Mouse (Mus musculus) midbrain, postnatal 0 days (tissue): ENCODE results near the gene Chst8. TPM values are rescaled to one million over a fixed set of nuclear protein-coding genes. Genes with fewer than 3 reads are reported as not detected.

Experiments used
- ATAC-seq: fragments of 200-750 bp; cut with Nextera tagmentation; 2 replicates; pipeline ENCODE4 v1.8.0; 2017; ENCODE audit warnings: moderate number of reproducible peaks, mild to moderate bottlenecking, moderate TSS enrichment, moderate library complexity; ENCODE audit not compliant: low FRiP score
- DNase-seq: peaks from one replicate; pipeline ENCODE4 v3.0.0-alpha.2; 2015; ENCODE audit warnings: low spot score
- H3K27ac ChIP-seq: fragments of 300-500 bp; sonication (generic); 2 replicates; pipeline ENCODE4 v1.5.1; 2014; ENCODE audit warnings: low read depth, mild to moderate bottlenecking, low read length, mixed read lengths
- H3K27me3 ChIP-seq: fragments of 300-500 bp; sonication (generic); 2 replicates; pipeline ENCODE4 v1.6.1; 2014; ENCODE audit warnings: low read length, control low read depth, mixed read lengths; ENCODE audit not compliant: insufficient read depth
- H3K36me3 ChIP-seq: fragments of 300-500 bp; sonication (generic); 2 replicates; pipeline ENCODE4 v1.6.1; 2014; ENCODE audit warnings: low read length, control low read depth, mixed read lengths; ENCODE audit not compliant: insufficient read depth
- H3K4me1 ChIP-seq: fragments of 300-500 bp; sonication (generic); 2 replicates; pipeline ENCODE4 v1.6.1; 2014; ENCODE audit warnings: mild to moderate bottlenecking, control low read depth, antibody characterized with exemption, low read length, mixed read lengths; ENCODE audit not compliant: insufficient read depth
- H3K4me2 ChIP-seq: fragments of 300-500 bp; sonication (generic); 2 replicates; pipeline ENCODE4 v1.6.1; 2014; ENCODE audit warnings: low read depth, mild to moderate bottlenecking, low read length, mixed read lengths; ENCODE audit not compliant: poor library complexity, severe bottlenecking
- H3K4me3 ChIP-seq: fragments of 300-500 bp; sonication (generic); 2 replicates; pipeline ENCODE4 v1.5.1; 2014; ENCODE audit warnings: low read depth, mild to moderate bottlenecking, low read length, moderate library complexity
- H3K9ac ChIP-seq: fragments of 300-500 bp; sonication (generic); replicated peaks from 2 replicates; pipeline ENCODE4 v1.6.1; 2014; ENCODE audit warnings: mild to moderate bottlenecking, low read length, moderate library complexity, mixed read lengths; ENCODE audit not compliant: poor library complexity, severe bottlenecking
- H3K9me3 ChIP-seq: fragments of 300-500 bp; sonication (generic); 2 replicates; pipeline ENCODE4 v1.6.1; 2016; ENCODE audit warnings: low read length, control low read depth
- CTCF ChIP-seq: IDR thresholded peaks from 2 replicates; pipeline ENCODE4 v1.5.1; 2016; ENCODE audit warnings: antibody characterized with exemption, mild to moderate bottlenecking
- WGBS: fragments of 180-500 bp; shearing (Covaris S2); extraction: QIAGEN DNeasy Blood & Tissue Kit; methylation state at CpG from one replicate; pipeline ENCODE4 v1.1.7; 2014; 5-methylcytosine and 5-hydroxymethylcytosine counted together
- polyA plus RNA-seq: library from polyadenylated mRNA; unstranded; fragments of >200 nt; fragmentation: Nextera tagmentation; extraction: Ambion mirVana; gene quantifications from 2 replicates; pipeline ENCODE4 v1.2.1, GENCODE M21; 2015
- total RNA-seq: library from RNA; depleted of rRNA; stranded (reverse); fragments of >200 nt; gene quantifications from 2 replicates; pipeline ENCODE4 v1.2.3, GENCODE M21; 2014

Gene Chst8
- total and polyA plus RNA-seq, 2 experiments from 2014 or later: 16.2 to 20.1 TPM

- peak overlapping the region; percentile 36; the same call in 1 of the 2 replicates for H3K9ac ChIP-seq
Observed at GRCm38 (mm10) chr7:34675120-34675790, 137.3 kb downstream of the Chst8 start.

GRCm38 (mm10) chr7:34672916-34673315, 139.6 kb downstream of the Chst8 start:
- Histone ChIP-seq H3K4me1 (no peaks in the 10 kb centered on the region), H3K27ac (no peak overlapping the region), H3K27me3 (peaks cover 19% of the 10 kb centered on the region), H3K4me2 (no peak overlapping the region), H3K4me3 (no peak overlapping the region), H3K36me3 (no peaks in the 10 kb centered on the region), H3K9me3 (no peaks in the 10 kb centered on the region), H3K9ac (no peak overlapping the region)
- 78% methylated on average over 4 of the region's 4 CpGs for WGBS
- DNase-seq: no peak
- no peak for ATAC-seq
- no peak for TF ChIP-seq CTCF

More at GRCm38 (mm10) chr7:34675120-34675790, 137.3 kb downstream of the Chst8 start:
- H3K9me3 ChIP-seq: no peaks in the 10 kb centered on the region
- no peak for TF ChIP-seq CTCF
- no peaks in the 10 kb centered on the region for H3K36me3 ChIP-seq
- H3K4me2 ChIP-seq: peak overlapping the region; percentile 73
- H3K4me3 ChIP-seq: peak overlapping the region; percentile 41
- no peak overlapping the region for H3K27ac ChIP-seq
- no peaks in the 10 kb centered on the region for H3K4me1 ChIP-seq
- 16% methylated on average over 42 of the region's 42 CpGs for WGBS
- DNase-seq (no peak), ATAC-seq (no peak)
- peaks cover 19% of the 10 kb centered on the region for H3K27me3 ChIP-seq

- no peaks in the 10 kb centered on the region for H3K36me3 ChIP-seq
- no peaks in the 10 kb centered on the region for H3K9me3 ChIP-seq
- no peak overlapping the region for H3K4me3 ChIP-seq
- H3K27ac ChIP-seq: no peak overlapping the region
- DNase-seq (peak; percentile 91), ATAC-seq (peak; percentile 57)
- no peaks in the 10 kb centered on the region for H3K4me1 ChIP-seq
- no peak overlapping the region for H3K9ac ChIP-seq
- no peak overlapping the region for H3K4me2 ChIP-seq
- peak; percentile 100 for TF ChIP-seq CTCF
- WGBS: 1% methylated on average over 6 of the region's 6 CpGs
- peaks cover 19% of the 10 kb centered on the region for H3K27me3 ChIP-seq
Observed at GRCm38 (mm10) chr7:34671911-34672310, 140.6 kb downstream of the Chst8 start.

- TF ChIP-seq CTCF: no peak
- no peak overlapping the region for H3K4me3 ChIP-seq
- no peak for ATAC-seq
Observed at GRCm38 (mm10) chr7:34670778-34671177, 141.7 kb downstream of the Chst8 start.

GRCm38 (mm10) chr7:34669336-34669735, 143.2 kb downstream of the Chst8 start:
- Histone ChIP-seq H3K9me3 (no peaks in the 10 kb centered on the region), H3K4me2 (no peak overlapping the region), H3K27me3 (peaks cover 4% of the 10 kb centered on the region; the same call in 1 of the 2 replicates), H3K36me3 (no peaks in the 10 kb centered on the region), H3K4me1 (no peaks in the 10 kb centered on the region), H3K4me3 (no peak overlapping the region), H3K9ac (no peak overlapping the region), H3K27ac (no peak overlapping the region)
- ATAC-seq (no peak), DNase-seq (no peak)
- WGBS: 31% methylated on average over 9 of the region's 9 CpGs
- TF ChIP-seq CTCF: 0 out of 2 replicates have a peak, but pooled peaks have one; percentile 1

More at GRCm38 (mm10) chr7:34670778-34671177, 141.7 kb downstream of the Chst8 start:
- H3K4me1 ChIP-seq: no peaks in the 10 kb centered on the region
- no peak overlapping the region for H3K4me2 ChIP-seq
- peaks cover 18% of the 10 kb centered on the region for H3K27me3 ChIP-seq
- H3K9ac ChIP-seq: no peak overlapping the region
- H3K27ac ChIP-seq: no peak overlapping the region
- H3K9me3 ChIP-seq: no peaks in the 10 kb centered on the region
- H3K36me3 ChIP-seq: no peaks in the 10 kb centered on the region
- DNase-seq: no peak
- 93% methylated on average over 3 of the region's 3 CpGs for WGBS

GRCm38 (mm10) chr7:34667874-34668273, 144.6 kb downstream of the Chst8 start:
- no peak overlapping the region for H3K4me3 ChIP-seq
- peaks cover under 1% of the 10 kb centered on the region; the same call in 1 of the 2 replicates for H3K27me3 ChIP-seq
- no peaks in the 10 kb centered on the region for H3K9me3 ChIP-seq
- no peak for DNase-seq
- no peak for ATAC-seq
- no peak overlapping the region for H3K27ac ChIP-seq
- no peak overlapping the region for H3K9ac ChIP-seq
- no peak for TF ChIP-seq CTCF
- 82% methylated on average over 16 of the region's 16 CpGs for WGBS
- no peaks in the 10 kb centered on the region for H3K4me1 ChIP-seq
- H3K4me2 ChIP-seq: no peak overlapping the region
- H3K36me3 ChIP-seq: no peaks in the 10 kb centered on the region
